Mouse (Mus musculus) spleen, postnatal 36 days (tissue): ENCODE data around the gene Slc16a1.
"Not testable (repeated sequence)": the region's sequence is repeated elsewhere in the genome, so short reads cannot be mapped to it uniquely, and the experiment has no call there.

ENCODE experiments used
- DNase-seq, 2 experiments: peaks; one replicate each; pipeline ENCODE4 v3.0.0; 2022; ENCODE audit warnings: low spot score in 2 of 2, mixed read lengths in 1 of 2

The Slc16a1 gene

GRCm38 (mm10) chr3:104674329-104675220 lies 36.1 kb downstream of the Slc16a1 start:
- DNase-seq: no peak

GRCm38 (mm10) chr3:104675258-104675851 lies 36.9 kb downstream of the Slc16a1 start:
- DNase-seq: peak; percentile 68 to 70

GRCm38 (mm10) chr3:104677781-104678180 lies 39.3 kb downstream of the Slc16a1 start:
- no peak for DNase-seq

GRCm38 (mm10) chr3:104678826-104679225 lies 40.4 kb downstream of the Slc16a1 start:
- DNase-seq: no peak

GRCm38 (mm10) chr3:104682671-104683504 lies 44.4 kb downstream of the Slc16a1 start:
- peak; percentile 34 to 60 for DNase-seq

GRCm38 (mm10) chr3:104700751-104701335 lies 62.4 kb downstream of the Slc16a1 start:
- DNase-seq: peak; percentile 71 to 75

GRCm38 (mm10) chr3:104701761-104702160 lies 63.3 kb downstream of the Slc16a1 start:
- DNase-seq: no peak

GRCm38 (mm10) chr3:104703941-104704340 lies 65.5 kb downstream of the Slc16a1 start:
- DNase-seq: no peak

- DNase-seq: no peak
These were observed 68.0 kb downstream of the Slc16a1 start for GRCm38 (mm10) chr3:104706446-104706845.

- not testable (repeated sequence) for DNase-seq
These were observed 68.7 kb downstream of the Slc16a1 start for GRCm38 (mm10) chr3:104706951-104707771.

GRCm38 (mm10) chr3:104707772-104708144 lies 69.3 kb downstream of the Slc16a1 start:
- not testable (repeated sequence) for DNase-seq
